Mouse (Mus musculus) mature B cell (primary cell): ENCODE data around the gene Sry.

Source experiments
- in situ Hi-C: fragments of 300-500 bp; cut with MboI; formaldehyde crosslinking; loops from 2 replicates; pipeline ENCODE4 v1.14.3; 2019

The Sry gene

DNA sequence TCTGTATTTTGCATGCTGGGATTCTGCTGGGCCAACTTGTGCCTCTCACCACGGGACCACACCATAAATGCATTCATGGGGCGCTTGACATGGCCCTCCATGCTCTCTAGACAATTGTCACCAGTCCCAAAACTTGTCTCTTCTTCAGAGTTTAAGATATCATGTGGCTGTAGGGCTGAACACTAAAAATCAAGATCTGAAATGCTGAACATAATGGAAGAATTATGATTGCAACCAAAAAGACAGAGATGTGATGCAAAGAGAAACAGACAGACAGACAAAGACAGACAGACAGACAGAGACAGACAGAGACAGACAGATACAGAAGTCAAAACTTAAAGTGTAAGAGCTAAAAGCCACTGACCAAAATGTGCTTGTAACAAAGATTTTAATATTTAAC lies at the start of gene Sry:
TSS of gene Sry (minus strand) at position 101 of the 400 bp plus-strand sequence.
- in situ Hi-C loops: no loop called here
